Mouse (Mus musculus): ENCODE measurements around the gene Coq4. TPM values are rescaled to one million over a fixed set of nuclear protein-coding genes. Genes with fewer than 3 reads are reported as not detected.

Coq4 gene
- total and polyA plus RNA-seq, 3 experiments: 23.5 to 33.2 TPM; not detected in 1

- H3K4me1 ChIP-seq (ENCODE audit: control insufficient read depth in 1 of 2, insufficient read depth in 2 of 2, low read length in 2 of 2): no peaks in the 10 kb centered on the region
- no peaks in the 10 kb centered on the region for H3K79me2 ChIP-seq (ENCODE audit: control insufficient read depth, insufficient read depth, low read length, poor library complexity)
- no peaks in the 10 kb centered on the region for H3K27me3 ChIP-seq (ENCODE audit: control insufficient read depth in 1 of 2, insufficient read depth in 2 of 2, low read length in 2 of 2)
- H3K4me3 ChIP-seq (ENCODE audit: control insufficient read depth in 1 of 2, insufficient read depth in 1 of 2, low read depth in 2 of 2, low read length in 2 of 2): no peak overlapping the region
- H3K9me3 ChIP-seq (replicated peaks; ENCODE audit: insufficient read depth, low read length): no peaks in the 10 kb centered on the region
- H3K9ac ChIP-seq (ENCODE audit: control insufficient read depth, low read depth, low read length, poor library complexity, severe bottlenecking): no peak overlapping the region
- no peaks in the 10 kb centered on the region; a peak in 2 of 4 replicates for H3K36me3 ChIP-seq (ENCODE audit: control insufficient read depth in 1 of 2, insufficient read depth in 2 of 2, low read length in 2 of 2)
- TF ChIP-seq MYB (IDR thresholded peaks at IDR 0.05; ENCODE audit: low read depth, low read length) (no peak), RCOR1 (IDR thresholded peaks at IDR 0.05; ENCODE audit: low read depth, low read length) (no peak), GATA1 (IDR thresholded peaks at IDR 0.05; ENCODE audit: low read depth, low read length) (no peak), USF1 (IDR thresholded peaks at IDR 0.05; ENCODE audit: low read depth, low read length) (no peak), EP300 (IDR thresholded peaks at IDR 0.05; ENCODE audit: low read depth in 1 of 2, low read length in 2 of 2) (no peak)
- no peak overlapping the region for H3K27ac ChIP-seq (ENCODE audit: control insufficient read depth, low read depth, low read length)
- no peak for DNase-seq (ENCODE audit: low read depth, low spot score)
These were observed 56.8 kb downstream of the Coq4 start for GRCm38 (mm10) chr2:29844115-29844514.

GRCm38 (mm10) chr2:29844661-29845060 lies 57.4 kb downstream of the Coq4 start:
- Histone ChIP-seq H3K9me3 (replicated peaks; ENCODE audit: insufficient read depth, low read length) (no peaks in the 10 kb centered on the region), H3K79me2 (ENCODE audit: control insufficient read depth, insufficient read depth, low read length, poor library complexity) (no peaks in the 10 kb centered on the region), H3K27ac (ENCODE audit: control insufficient read depth, low read depth, low read length) (no peak overlapping the region), H3K4me3 (ENCODE audit: control insufficient read depth in 1 of 2, insufficient read depth in 1 of 2, low read depth in 2 of 2, low read length in 2 of 2) (no peak overlapping the region), H3K36me3 (ENCODE audit: control insufficient read depth in 1 of 2, insufficient read depth in 2 of 2, low read length in 2 of 2) (no peaks in the 10 kb centered on the region; a peak in 3 of 4 replicates), H3K9ac (ENCODE audit: control insufficient read depth, low read depth, low read length, poor library complexity, severe bottlenecking) (no peak overlapping the region), H3K4me1 (ENCODE audit: control insufficient read depth in 1 of 2, insufficient read depth in 2 of 2, low read length in 2 of 2) (no peaks in the 10 kb centered on the region; a peak in 1 of 4 replicates), H3K27me3 (ENCODE audit: control insufficient read depth in 1 of 2, insufficient read depth in 2 of 2, low read length in 2 of 2) (no peaks in the 10 kb centered on the region)
- TF ChIP-seq TAL1 (IDR thresholded peaks at IDR 0.05; ENCODE audit: low read length) (no peak), CHD2 (IDR thresholded peaks at IDR 0.05; ENCODE audit: low read length) (no peak), MEF2A (IDR thresholded peaks at IDR 0.05; ENCODE audit: extremely low read depth, insufficient replicate concordance, low read depth, low read length, poor library complexity, severe bottlenecking) (no peak), KAT2A (conservative IDR thresholded peaks at IDR 0.05; ENCODE audit: low read depth, low read length) (no peak), MAX (IDR thresholded peaks at IDR 0.05; ENCODE audit: low read length) (no peak), USF1 (IDR thresholded peaks at IDR 0.05; ENCODE audit: low read depth, low read length) (no peak), POLR2A (IDR thresholded peaks at IDR 0.05; ENCODE audit: control insufficient read depth in 1 of 2, insufficient read depth in 1 of 2, low read depth in 1 of 2, low read length in 2 of 2, poor library complexity in 1 of 2) (no peak), GATA1 (IDR thresholded peaks at IDR 0.05; ENCODE audit: low read depth, low read length) (no peak), NRF1 (IDR thresholded peaks at IDR 0.05; ENCODE audit: insufficient read depth, low read depth, low read length, poor library complexity, severe bottlenecking) (no peak), ETS1 (IDR thresholded peaks at IDR 0.05; ENCODE audit: low read depth, low read length) (no peak), MYC (IDR thresholded peaks at IDR 0.05; ENCODE audit: low read depth, low read length) (no peak), ZC3H11A (IDR thresholded peaks at IDR 0.05; ENCODE audit: low read depth, low read length) (no peak)
- no peak for DNase-seq (ENCODE audit: low read depth, low spot score)

- Histone ChIP-seq H3K27ac (ENCODE audit: control insufficient read depth, low read depth, low read length) (no peak overlapping the region), H3K4me1 (ENCODE audit: control insufficient read depth in 1 of 2, insufficient read depth in 2 of 2, low read length in 2 of 2) (no peaks in the 10 kb centered on the region; a peak in 1 of 4 replicates), H3K9me3 (replicated peaks; ENCODE audit: insufficient read depth, low read length) (no peaks in the 10 kb centered on the region), H3K79me2 (ENCODE audit: control insufficient read depth, insufficient read depth, low read length, poor library complexity) (no peaks in the 10 kb centered on the region), H3K9ac (ENCODE audit: control insufficient read depth, low read depth, low read length, poor library complexity, severe bottlenecking) (no peak overlapping the region), H3K4me3 (ENCODE audit: control insufficient read depth in 1 of 2, insufficient read depth in 1 of 2, low read depth in 2 of 2, low read length in 2 of 2) (no peak overlapping the region), H3K36me3 (ENCODE audit: control insufficient read depth in 1 of 2, insufficient read depth in 2 of 2, low read length in 2 of 2) (no peaks in the 10 kb centered on the region; a peak in 3 of 4 replicates), H3K27me3 (ENCODE audit: control insufficient read depth in 1 of 2, insufficient read depth in 2 of 2, low read length in 2 of 2) (no peaks in the 10 kb centered on the region)
- TF ChIP-seq NRF1 (IDR thresholded peaks at IDR 0.05; ENCODE audit: insufficient read depth, low read depth, low read length, poor library complexity, severe bottlenecking): no peak
- TF ChIP-seq MYB (IDR thresholded peaks at IDR 0.05; ENCODE audit: low read depth, low read length): no peak
- no peak for DNase-seq (ENCODE audit: low read depth, low spot score)
These were observed 58.3 kb downstream of the Coq4 start for GRCm38 (mm10) chr2:29845636-29846035.

Measured in MEL (cell line).